Mouse (Mus musculus): ENCODE measurements at regions not wholly inside any gene's neighbourhood (a gene's known extent, or its start where the extent isn't known, plus 50 kb on each side); places are given as distances from the start of the nearest gene placed in this dataset.

DNA sequence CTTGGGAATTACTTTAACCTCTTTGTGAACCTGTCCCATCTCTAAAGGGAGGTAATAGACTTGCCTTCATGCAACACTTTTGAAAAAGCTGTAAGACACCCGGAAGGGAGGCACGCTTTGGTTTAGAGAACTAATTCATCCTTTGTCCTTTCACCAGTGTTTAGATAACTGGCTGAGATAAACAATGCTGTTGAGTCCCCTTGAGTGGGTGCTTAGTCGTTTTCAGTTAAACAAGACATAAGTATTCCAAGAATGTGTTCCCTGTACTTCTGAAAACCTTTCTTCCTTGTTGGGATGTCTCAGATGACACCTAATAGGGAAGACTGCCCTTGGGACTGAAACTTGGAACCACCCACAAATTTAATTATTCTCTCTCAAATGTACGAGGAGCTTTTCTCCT, 164.7 kb downstream of the Gm19410 start:
- no peak for TF ChIP-seq CTCF (IDR thresholded peaks at IDR 0.05)
- TF ChIP-seq EP300 (IDR thresholded peaks at IDR 0.05; ENCODE audit: insufficient read depth, low read depth, low read length) = no peak

Data from heart, adult 2 months (tissue).